Mouse (Mus musculus): ENCODE data around the gene Amd1.

DNA sequence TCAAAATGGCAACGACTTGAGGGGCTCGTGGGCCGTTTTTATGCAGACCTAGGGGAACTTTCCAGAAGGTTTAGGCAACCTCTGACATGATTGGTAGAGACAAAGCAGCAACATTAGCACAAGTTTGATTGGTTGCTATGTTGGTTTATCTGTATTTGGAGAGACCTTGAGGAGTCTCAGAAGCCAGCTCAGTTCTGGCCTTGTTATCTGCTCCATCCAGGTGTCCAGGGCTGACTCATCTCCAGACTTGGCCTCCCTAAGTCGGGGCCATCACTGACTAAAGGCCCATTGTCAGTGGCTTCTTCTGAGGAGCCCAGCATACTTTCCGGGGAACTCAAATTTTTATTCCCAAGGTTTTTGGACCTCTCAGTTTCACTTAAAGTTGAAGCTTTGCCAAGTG is 28.0 kb downstream of the Amd1 start:
- no peak for TF ChIP-seq POLR2A (IDR thresholded peaks at IDR 0.05; ENCODE audit: control insufficient read depth, low read depth, low read length)
- no peak for TF ChIP-seq CTCF (IDR thresholded peaks at IDR 0.05; ENCODE audit: control insufficient read depth, insufficient read depth, insufficient replicate concordance, low read depth, low read length)
